Mouse (Mus musculus): ENCODE measurements around the gene Ermard. TPM values are rescaled to one million over a fixed set of nuclear protein-coding genes. Genes with fewer than 3 reads are reported as not detected.

The Ermard gene
- total RNA-seq, 4 experiments from 2014 or later: 14.8 to 17.3 (median 15.5) TPM

GRCm38 (mm10) chr17:15059646-15060045, 18.6 kb downstream of the Ermard start:
- no peak for DNase-seq (ENCODE audit: low spot score in 2 of 2)

- DNase-seq (ENCODE audit: low spot score in 2 of 2): no peak
Measured at GRCm38 (mm10) chr17:15060356-15060755, 19.3 kb downstream of the Ermard start.

GRCm38 (mm10) chr17:15065391-15066024, 24.5 kb downstream of the Ermard start:
- DNase-seq (ENCODE audit: low spot score in 2 of 2): peak in 1 of 2 experiments; percentile 20

- no peak for DNase-seq (ENCODE audit: low spot score in 2 of 2)
Measured at GRCm38 (mm10) chr17:15066066-15066465, 25.1 kb downstream of the Ermard start.

- peak in 1 of 2 experiments; percentile 12 for DNase-seq (ENCODE audit: low spot score in 2 of 2)
Measured at GRCm38 (mm10) chr17:15066911-15067310, 25.9 kb downstream of the Ermard start.

GRCm38 (mm10) chr17:15068040-15068792, 27.2 kb downstream of the Ermard start:
- DNase-seq (ENCODE audit: low spot score in 2 of 2): no peak

GRCm38 (mm10) chr17:15069124-15069523, 28.1 kb downstream of the Ermard start:
- no peak for DNase-seq (ENCODE audit: low spot score in 2 of 2)

GRCm38 (mm10) chr17:15072211-15072610, 31.2 kb downstream of the Ermard start:
- DNase-seq (ENCODE audit: low spot score in 2 of 2): no peak

GRCm38 (mm10) chr17:15075033-15075432, 34.0 kb downstream of the Ermard start:
- DNase-seq (ENCODE audit: low spot score in 2 of 2): no peak

- DNase-seq (ENCODE audit: low spot score in 2 of 2): no peak
Measured at GRCm38 (mm10) chr17:15077536-15077935, 36.5 kb downstream of the Ermard start.

GRCm38 (mm10) chr17:15084226-15084848, 43.3 kb downstream of the Ermard start:
- DNase-seq (ENCODE audit: low spot score in 2 of 2): no peak

- DNase-seq (ENCODE audit: low spot score in 2 of 2): no peak
Measured at GRCm38 (mm10) chr17:15085006-15085405, 44.0 kb downstream of the Ermard start.

- DNase-seq (ENCODE audit: low spot score in 2 of 2): no peak
Measured at GRCm38 (mm10) chr17:15088166-15088565, 47.2 kb downstream of the Ermard start.

- DNase-seq (ENCODE audit: low spot score in 2 of 2): no peak
Measured at GRCm38 (mm10) chr17:15088591-15089001, 47.6 kb downstream of the Ermard start.

- no peak for DNase-seq (ENCODE audit: low spot score in 2 of 2)
Measured at GRCm38 (mm10) chr17:15091739-15092138, 50.7 kb downstream of the Ermard start.

- no peak for DNase-seq (ENCODE audit: low spot score in 2 of 2)
Measured at GRCm38 (mm10) chr17:15093523-15093922, 52.5 kb downstream of the Ermard start.

GRCm38 (mm10) chr17:15096853-15097252, 55.8 kb downstream of the Ermard start:
- no peak for DNase-seq (ENCODE audit: low spot score in 2 of 2)

GRCm38 (mm10) chr17:15098677-15099076, 57.7 kb downstream of the Ermard start:
- DNase-seq (ENCODE audit: low spot score in 2 of 2): no peak

GRCm38 (mm10) chr17:15101355-15101754, 60.3 kb downstream of the Ermard start:
- peak in 1 of 2 experiments; percentile 51 for DNase-seq (ENCODE audit: low spot score in 2 of 2)

GRCm38 (mm10) chr17:15107143-15107649, 66.2 kb downstream of the Ermard start:
- DNase-seq (ENCODE audit: low spot score in 2 of 2): no peak

- DNase-seq (ENCODE audit: low spot score in 2 of 2): no peak
Measured at GRCm38 (mm10) chr17:15108473-15109441, 67.7 kb downstream of the Ermard start.
